ENCODE assay signal across 8 mouse cellular contexts in genomic region chr10:91180301-91180700, GRCm38 (mm10). TPM values are rescaled to one million over a fixed set of nuclear protein-coding genes. Genes with fewer than 3 reads are reported as not detected.
DNase-seq lines count a peak whose midpoint lies in the region; ATAC-seq and TF ChIP-seq lines count a peak whose summit lies in the region.

No protein-coding gene starts in this region.

- no peak for TF ChIP-seq POLR2A in bone marrow, adult 2 months (IDR thresholded peaks at IDR 0.05; ENCODE audit: borderline replicate concordance, control insufficient read depth, low read depth, low read length)

- no peaks in the 10 kb centered on the region for H3K9me3 ChIP-seq in kidney, embryonic 14.5 days (ENCODE audit: control insufficient read depth, low read length)
- no peaks in the 10 kb centered on the region for H3K9me3 ChIP-seq in hindbrain, embryonic 14.5 days (ENCODE audit: control insufficient read depth, low read length)
- H3K9me3 ChIP-seq in midbrain, embryonic 13.5 days: no peaks in the 10 kb centered on the region

- H3K27ac ChIP-seq in kidney, embryonic 14.5 days (ENCODE audit: low read depth, low read length): peak overlapping the region; percentile 97
- H3K27ac ChIP-seq in bone marrow, adult 2 months (ENCODE audit: control insufficient read depth, insufficient read depth, low read depth, low read length, poor library complexity): peak overlapping the region; percentile 11; the same call in 1 of the 2 replicates
- H3K27ac ChIP-seq in hindbrain, embryonic 14.5 days: peak overlapping the region; percentile 96
- peak overlapping the region; percentile 97 for H3K27ac ChIP-seq in midbrain, embryonic 13.5 days

- no peak for TF ChIP-seq CTCF in bone marrow, adult 2 months (IDR thresholded peaks at IDR 0.05; ENCODE audit: control insufficient read depth, insufficient read depth, low read length)

- peak overlapping the region; percentile 43; the same call in 1 of the 2 replicates for H3K4me3 ChIP-seq in kidney, embryonic 14.5 days (ENCODE audit: low read length)
- peak overlapping the region; percentile 3 for H3K4me3 ChIP-seq in bone marrow, adult 2 months (replicated peaks; ENCODE audit: control insufficient read depth, low read depth, low read length)
- peak overlapping the region; percentile 47 for H3K4me3 ChIP-seq in hindbrain, embryonic 14.5 days (replicated peaks; ENCODE audit: low read length)
- H3K4me3 ChIP-seq in midbrain, embryonic 13.5 days (replicated peaks): peak overlapping the region; percentile 50

- no peak for ATAC-seq in kidney, embryonic 14.5 days (ENCODE audit: low FRiP score, low TSS enrichment)
- no peak for ATAC-seq in hindbrain, embryonic 14.5 days (ENCODE audit: low FRiP score)
- no peak for ATAC-seq in midbrain, embryonic 13.5 days

- no peak for DNase-seq in kidney, adult 11 months
- DNase-seq in hindbrain, embryonic 14.5 days (ENCODE audit: low spot score): no peak
- no peak for DNase-seq in thymus, postnatal 25 days
- DNase-seq in left cerebral cortex, postnatal 4 days: no peak
- DNase-seq in thymus, postnatal 36 days: no peak

- peak overlapping the region; percentile 49 for H3K4me2 ChIP-seq in kidney, embryonic 14.5 days (replicated peaks; ENCODE audit: low read depth, low read length)
- peak overlapping the region; percentile 59 for H3K4me2 ChIP-seq in hindbrain, embryonic 14.5 days (replicated peaks)
- peak overlapping the region; percentile 59 for H3K4me2 ChIP-seq in midbrain, embryonic 13.5 days (replicated peaks)

- H3K4me1 ChIP-seq in kidney, embryonic 14.5 days (ENCODE audit: control insufficient read depth, insufficient read depth, low read length): peaks cover 19% of the 10 kb centered on the region
- peaks cover 3% of the 10 kb centered on the region for H3K4me1 ChIP-seq in bone marrow, adult 2 months (ENCODE audit: control insufficient read depth, insufficient read depth, low read length)
- peaks cover 9% of the 10 kb centered on the region for H3K4me1 ChIP-seq in hindbrain, embryonic 14.5 days (replicated peaks; ENCODE audit: control insufficient read depth, insufficient read depth, low read length)
- H3K4me1 ChIP-seq in midbrain, embryonic 13.5 days (replicated peaks): peaks cover 22% of the 10 kb centered on the region

- H3K27me3 ChIP-seq in kidney, embryonic 14.5 days (ENCODE audit: control insufficient read depth, insufficient read depth, low read length): no peaks in the 10 kb centered on the region
- H3K27me3 ChIP-seq in hindbrain, embryonic 14.5 days (ENCODE audit: control insufficient read depth, insufficient read depth, low read length): no peaks in the 10 kb centered on the region
- no peaks in the 10 kb centered on the region for H3K27me3 ChIP-seq in midbrain, embryonic 13.5 days

- peak overlapping the region; percentile 66 for H3K9ac ChIP-seq in kidney, embryonic 14.5 days (ENCODE audit: low read depth, low read length)
- H3K9ac ChIP-seq in hindbrain, embryonic 14.5 days: peak overlapping the region; percentile 67; the same call in 1 of the 2 replicates
- H3K9ac ChIP-seq in midbrain, embryonic 13.5 days (replicated peaks): peak overlapping the region; percentile 39; the same call in 1 of the 2 replicates

- intact Hi-C loops in left cerebral cortex, postnatal 4 days (cut with DNase I): no loop called here

- 8% methylated on average over 7 of the region's 7 CpGs for WGBS in kidney, embryonic 14.5 days
- 68% methylated on average over 7 of the region's 7 CpGs for WGBS in bone marrow, adult 2 months
- 31% methylated on average over 7 of the region's 7 CpGs for WGBS in hindbrain, embryonic 14.5 days
- WGBS in midbrain, embryonic 13.5 days: 27% methylated on average over 7 of the region's 7 CpGs

- H3K36me3 ChIP-seq in kidney, embryonic 14.5 days (ENCODE audit: control insufficient read depth, insufficient read depth, low read length): no peaks in the 10 kb centered on the region
- no peaks in the 10 kb centered on the region for H3K36me3 ChIP-seq in hindbrain, embryonic 14.5 days (replicated peaks; ENCODE audit: control insufficient read depth, insufficient read depth)
- no peaks in the 10 kb centered on the region for H3K36me3 ChIP-seq in midbrain, embryonic 13.5 days

RNA-seq across cellular contexts. Expression of gene Tmpo, which starts 0.8 kb away (rescaled TPM):
- polyA plus RNA-seq in kidney, embryonic 14.5 days (2014; fragmentation: Nextera tagmentation; extraction: Ambion mirVana): 293 and 328 TPM in 2 replicates
- 212 and 250 TPM in 2 replicates for polyA plus RNA-seq in bone marrow, adult 2 months (2011; ENCODE audit: insufficient read depth, insufficient read length, low replicate concordance, missing spikeins)
- 111 and 115 TPM in 2 replicates for polyA plus RNA-seq in hindbrain, embryonic 14.5 days (2014; fragmentation: Nextera tagmentation; extraction: Ambion mirVana)
- polyA plus RNA-seq in midbrain, embryonic 13.5 days (2015; fragmentation: Nextera tagmentation; extraction: Ambion mirVana): 165 and 175 TPM in 2 replicates
- 10 to 100 TPM; 70.0 to 76.8 TPM for total RNA-seq in left cerebral cortex, postnatal 4 days (2021)

RNA-seq across cellular contexts. Expression of gene Slc25a3, which starts 56.4 kb away (rescaled TPM):
- polyA plus RNA-seq in kidney, embryonic 14.5 days (2014; fragmentation: Nextera tagmentation; extraction: Ambion mirVana): 544 and 625 TPM in 2 replicates
- 177 and 223 TPM in 2 replicates for polyA plus RNA-seq in bone marrow, adult 2 months (2011; ENCODE audit: insufficient read depth, insufficient read length, low replicate concordance, missing spikeins)
- 626 and 634 TPM in 2 replicates for polyA plus RNA-seq in hindbrain, embryonic 14.5 days (2014; fragmentation: Nextera tagmentation; extraction: Ambion mirVana)
- 469 and 478 TPM in 2 replicates for polyA plus RNA-seq in midbrain, embryonic 13.5 days (2015; fragmentation: Nextera tagmentation; extraction: Ambion mirVana)
- 100 to 1,000 TPM; 388 to 413 TPM for total RNA-seq in left cerebral cortex, postnatal 4 days (2021)

Comparison
In these comparisons a context has a peak if more than half of its experiments do, and no peak if none do; other contexts are left out.
1. H3K27ac ChIP-seq: peak in every context shown above with its lines; median percentile 97 in kidney, embryonic 14.5 days; 97 in midbrain, embryonic 13.5 days; 96 in hindbrain, embryonic 14.5 days; 11 in bone marrow, adult 2 months.